Mouse (Mus musculus): ENCODE measurements around the gene Dnmt3a. TPM values are rescaled to one million over a fixed set of nuclear protein-coding genes. Genes with fewer than 3 reads are reported as not detected.

Dnmt3a gene
- 86.3 and 86.6 TPM in 2 replicates for polyA plus RNA-seq (2015; fragmentation: Nextera tagmentation; extraction: Ambion mirVana)

GRCm38 (mm10) chr12:3805852-3806251 is at the start of gene Dnmt3a:
Gene Dnmt3a, plus strand, starts transcription at chr12:3806007.
- 28% methylated on average over 4 of the region's 4 CpGs for WGBS
- Histone ChIP-seq H3K27me3 (replicated peaks; ENCODE audit: control insufficient read depth, insufficient read depth, low read length) (no peaks in the 10 kb centered on the region), H3K4me3 (replicated peaks; ENCODE audit: low read length) (peak within 1 kb of the TSS; percentile 77), H3K9ac (replicated peaks; ENCODE audit: low read depth, low read length) (peak within 1 kb of the TSS; percentile 79), H3K4me1 (replicated peaks; ENCODE audit: control insufficient read depth, insufficient read depth, low read length) (peaks cover 30% of the 10 kb centered on the region), H3K36me3 (ENCODE audit: control insufficient read depth, insufficient read depth) (no peaks in the 10 kb centered on the region), H3K4me2 (ENCODE audit: low read length) (peak within 1 kb of the TSS; percentile 69), H3K27ac (ENCODE audit: low read length) (peak within 1 kb of the TSS; percentile 68), H3K9me3 (ENCODE audit: control insufficient read depth, low read length) (no peaks in the 10 kb centered on the region)
- ATAC-seq = no peak; the same call in 1 of the 2 replicates

- H3K4me2 ChIP-seq (ENCODE audit: low read length) = no peak overlapping the region
- no peak overlapping the region for H3K9ac ChIP-seq (replicated peaks; ENCODE audit: low read depth, low read length)
- no peaks in the 10 kb centered on the region for H3K36me3 ChIP-seq (ENCODE audit: control insufficient read depth, insufficient read depth)
- H3K9me3 ChIP-seq (ENCODE audit: control insufficient read depth, low read length) = no peaks in the 10 kb centered on the region
- peaks cover 3% of the 10 kb centered on the region for H3K4me1 ChIP-seq (replicated peaks; ENCODE audit: control insufficient read depth, insufficient read depth, low read length)
- H3K4me3 ChIP-seq (replicated peaks; ENCODE audit: low read length) = no peak overlapping the region
- H3K27ac ChIP-seq (ENCODE audit: low read length) = no peak overlapping the region
- H3K27me3 ChIP-seq (replicated peaks; ENCODE audit: control insufficient read depth, insufficient read depth, low read length) = no peaks in the 10 kb centered on the region
- ATAC-seq = no peak
- 94% methylated on average over 3 of the region's 3 CpGs for WGBS
Observed at GRCm38 (mm10) chr12:3756216-3756615, 49.6 kb upstream of the Dnmt3a start.

- no peak for ATAC-seq
- H3K9ac ChIP-seq (replicated peaks; ENCODE audit: low read depth, low read length) = no peak overlapping the region
- no peaks in the 10 kb centered on the region for H3K9me3 ChIP-seq (ENCODE audit: control insufficient read depth, low read length)
- no peak overlapping the region for H3K4me2 ChIP-seq (ENCODE audit: low read length)
- WGBS = 79% methylated on average over 3 of the region's 3 CpGs
- no peaks in the 10 kb centered on the region for H3K36me3 ChIP-seq (ENCODE audit: control insufficient read depth, insufficient read depth)
- H3K27me3 ChIP-seq (replicated peaks; ENCODE audit: control insufficient read depth, insufficient read depth, low read length) = no peaks in the 10 kb centered on the region
- H3K4me3 ChIP-seq (replicated peaks; ENCODE audit: low read length) = no peak overlapping the region
- H3K4me1 ChIP-seq (replicated peaks; ENCODE audit: control insufficient read depth, insufficient read depth, low read length) = peaks cover 7% of the 10 kb centered on the region
- H3K27ac ChIP-seq (ENCODE audit: low read length) = no peak overlapping the region
Observed at GRCm38 (mm10) chr12:3758127-3758526, 47.7 kb upstream of the Dnmt3a start.

DNA sequence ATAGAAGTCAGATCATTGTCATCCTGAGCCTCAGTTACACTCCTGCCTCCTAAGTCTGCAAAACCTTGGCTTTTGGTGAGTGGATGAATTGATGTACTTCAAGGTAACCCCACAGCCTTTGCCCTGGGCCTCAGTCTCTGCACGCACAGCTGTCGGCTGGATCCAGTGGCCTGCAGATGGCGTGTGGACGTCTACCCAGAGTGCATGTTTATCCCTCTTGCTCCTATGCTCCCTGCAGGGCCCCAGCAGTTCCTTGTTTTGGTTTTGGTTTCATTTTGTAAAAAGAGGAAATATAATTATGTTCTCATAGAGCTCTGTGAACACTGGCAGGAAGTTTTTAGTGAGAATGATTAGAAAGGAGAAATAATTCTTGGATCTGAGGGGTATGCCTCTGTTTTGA is 46.4 kb upstream of the Dnmt3a start:
- 67% methylated on average over 4 of the region's 4 CpGs for WGBS
- Histone ChIP-seq H3K36me3 (ENCODE audit: control insufficient read depth, insufficient read depth) (no peaks in the 10 kb centered on the region), H3K27ac (ENCODE audit: low read length) (no peak overlapping the region), H3K27me3 (replicated peaks; ENCODE audit: control insufficient read depth, insufficient read depth, low read length) (no peaks in the 10 kb centered on the region), H3K9ac (replicated peaks; ENCODE audit: low read depth, low read length) (no peak overlapping the region), H3K4me3 (replicated peaks; ENCODE audit: low read length) (no peak overlapping the region), H3K4me2 (ENCODE audit: low read length) (no peak overlapping the region), H3K4me1 (replicated peaks; ENCODE audit: control insufficient read depth, insufficient read depth, low read length) (peaks cover 7% of the 10 kb centered on the region), H3K9me3 (ENCODE audit: control insufficient read depth, low read length) (no peaks in the 10 kb centered on the region)
- ATAC-seq = no peak

DNA sequence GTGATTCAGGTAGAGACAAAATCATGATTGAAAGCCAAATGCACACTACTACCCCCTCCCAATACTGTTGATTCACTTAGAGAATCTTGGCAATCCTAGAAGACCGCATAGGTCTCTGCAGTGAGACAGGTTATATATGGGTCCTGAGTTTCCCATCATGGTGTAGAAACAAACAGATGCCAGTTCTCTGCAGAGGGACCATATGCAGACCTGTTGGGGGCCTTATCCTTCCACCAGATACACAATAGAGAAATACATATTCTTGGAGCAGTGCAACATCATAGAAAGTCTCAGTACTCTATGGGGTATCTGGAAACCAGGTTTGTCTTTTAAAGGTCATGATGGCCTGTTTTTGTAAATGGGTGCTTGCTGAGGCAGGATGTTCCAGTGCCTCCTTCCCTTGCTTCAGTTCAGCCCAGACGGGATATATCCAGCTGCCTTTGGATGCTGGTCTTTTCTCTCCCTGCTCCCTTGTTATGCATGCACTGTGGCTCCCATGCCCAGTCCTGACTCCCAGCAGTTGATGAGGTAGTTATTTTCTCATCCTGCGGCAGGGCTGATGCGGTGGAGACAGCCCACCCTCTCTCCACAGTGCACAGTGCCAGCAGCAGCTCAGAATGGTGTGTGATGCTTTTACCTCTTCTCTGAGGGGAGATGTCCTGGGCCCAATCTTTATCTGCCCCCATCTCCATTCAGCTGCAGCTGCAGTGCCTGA is 44.8 kb upstream of the Dnmt3a start:
- Histone ChIP-seq H3K9me3 (ENCODE audit: control insufficient read depth, low read length) (no peaks in the 10 kb centered on the region), H3K27ac (ENCODE audit: low read length) (no peak overlapping the region), H3K4me2 (ENCODE audit: low read length) (no peak overlapping the region), H3K27me3 (replicated peaks; ENCODE audit: control insufficient read depth, insufficient read depth, low read length) (no peaks in the 10 kb centered on the region), H3K4me1 (replicated peaks; ENCODE audit: control insufficient read depth, insufficient read depth, low read length) (peaks cover 7% of the 10 kb centered on the region), H3K4me3 (replicated peaks; ENCODE audit: low read length) (no peak overlapping the region), H3K36me3 (ENCODE audit: control insufficient read depth, insufficient read depth) (no peaks in the 10 kb centered on the region), H3K9ac (replicated peaks; ENCODE audit: low read depth, low read length) (no peak overlapping the region)
- ATAC-seq = peak; percentile 84
- WGBS = 42% methylated on average over 4 of the region's 4 CpGs

- H3K4me1 ChIP-seq (replicated peaks; ENCODE audit: control insufficient read depth, insufficient read depth, low read length) = peaks cover 7% of the 10 kb centered on the region
Observed at GRCm38 (mm10) chr12:3761591-3762295, 44.1 kb upstream of the Dnmt3a start.

GRCm38 (mm10) chr12:3764191-3764804 is 41.5 kb upstream of the Dnmt3a start:
- 85% methylated on average over 3 of the region's 3 CpGs for WGBS
- ATAC-seq = no peak
- Histone ChIP-seq H3K27ac (ENCODE audit: low read length) (no peak overlapping the region), H3K4me1 (replicated peaks; ENCODE audit: control insufficient read depth, insufficient read depth, low read length) (peaks cover 7% of the 10 kb centered on the region), H3K36me3 (ENCODE audit: control insufficient read depth, insufficient read depth) (no peaks in the 10 kb centered on the region), H3K9me3 (ENCODE audit: control insufficient read depth, low read length) (no peaks in the 10 kb centered on the region), H3K4me3 (replicated peaks; ENCODE audit: low read length) (no peak overlapping the region), H3K4me2 (ENCODE audit: low read length) (no peak overlapping the region), H3K9ac (replicated peaks; ENCODE audit: low read depth, low read length) (no peak overlapping the region), H3K27me3 (replicated peaks; ENCODE audit: control insufficient read depth, insufficient read depth, low read length) (no peaks in the 10 kb centered on the region)

More at GRCm38 (mm10) chr12:3761591-3762295, 44.1 kb upstream of the Dnmt3a start:
- H3K27ac ChIP-seq (ENCODE audit: low read length) = no peak overlapping the region
- no peaks in the 10 kb centered on the region for H3K9me3 ChIP-seq (ENCODE audit: control insufficient read depth, low read length)
- H3K9ac ChIP-seq (replicated peaks; ENCODE audit: low read depth, low read length) = no peak overlapping the region
- no peak overlapping the region for H3K4me2 ChIP-seq (ENCODE audit: low read length)
- WGBS = 56% methylated on average over 6 of the region's 6 CpGs
- no peaks in the 10 kb centered on the region for H3K27me3 ChIP-seq (replicated peaks; ENCODE audit: control insufficient read depth, insufficient read depth, low read length)
- ATAC-seq = 0 out of 2 replicates have a peak, but pooled peaks have one; percentile 18
- no peaks in the 10 kb centered on the region for H3K36me3 ChIP-seq (ENCODE audit: control insufficient read depth, insufficient read depth)
- no peak overlapping the region for H3K4me3 ChIP-seq (replicated peaks; ENCODE audit: low read length)

GRCm38 (mm10) chr12:3767360-3767759 is 38.4 kb upstream of the Dnmt3a start:
- WGBS = 60% methylated on average over 8 of the region's 8 CpGs
- Histone ChIP-seq H3K4me3 (replicated peaks; ENCODE audit: low read length) (no peak overlapping the region), H3K27me3 (replicated peaks; ENCODE audit: control insufficient read depth, insufficient read depth, low read length) (no peaks in the 10 kb centered on the region), H3K9me3 (ENCODE audit: control insufficient read depth, low read length) (no peaks in the 10 kb centered on the region), H3K4me1 (replicated peaks; ENCODE audit: control insufficient read depth, insufficient read depth, low read length) (no peaks in the 10 kb centered on the region), H3K9ac (replicated peaks; ENCODE audit: low read depth, low read length) (no peak overlapping the region), H3K27ac (ENCODE audit: low read length) (no peak overlapping the region), H3K36me3 (ENCODE audit: control insufficient read depth, insufficient read depth) (no peaks in the 10 kb centered on the region), H3K4me2 (ENCODE audit: low read length) (no peak overlapping the region)
- ATAC-seq = no peak

DNA sequence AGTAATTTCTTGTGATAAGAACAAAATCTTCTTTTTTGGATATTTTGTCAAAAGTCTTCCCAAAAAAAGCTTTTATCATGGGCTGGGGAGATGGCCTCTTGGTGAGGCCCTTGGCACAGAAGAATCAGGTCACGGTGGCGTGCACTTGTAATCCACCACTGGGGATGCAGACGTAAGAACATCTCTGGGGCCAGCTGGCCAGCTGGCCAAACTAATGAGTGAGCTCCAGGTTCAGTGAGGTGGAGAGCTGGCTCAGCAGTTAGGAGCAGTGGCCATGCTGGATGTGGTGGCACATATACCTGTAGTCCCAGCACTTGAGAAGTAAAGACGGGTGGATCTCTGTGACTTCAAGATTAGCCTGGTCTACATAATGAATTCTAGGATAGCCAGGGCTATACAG is 37.4 kb upstream of the Dnmt3a start:
- Histone ChIP-seq H3K27me3 (replicated peaks; ENCODE audit: control insufficient read depth, insufficient read depth, low read length) (no peaks in the 10 kb centered on the region), H3K9ac (replicated peaks; ENCODE audit: low read depth, low read length) (no peak overlapping the region), H3K4me1 (replicated peaks; ENCODE audit: control insufficient read depth, insufficient read depth, low read length) (no peaks in the 10 kb centered on the region), H3K36me3 (ENCODE audit: control insufficient read depth, insufficient read depth) (no peaks in the 10 kb centered on the region), H3K4me2 (ENCODE audit: low read length) (no peak overlapping the region), H3K4me3 (replicated peaks; ENCODE audit: low read length) (no peak overlapping the region), H3K27ac (ENCODE audit: low read length) (no peak overlapping the region), H3K9me3 (ENCODE audit: control insufficient read depth, low read length) (no peaks in the 10 kb centered on the region)
- no peak for ATAC-seq
- 92% methylated on average over 4 of the region's 4 CpGs for WGBS

All from forebrain, embryonic 16.5 days (tissue).